Mouse (Mus musculus): Measurements from ENCODE around the gene Vmn2r21. TPM values are rescaled to one million over a fixed set of nuclear protein-coding genes. Genes with fewer than 3 reads are reported as not detected.

Gene Vmn2r21
- not detected for polyA plus RNA-seq (2014; fragmentation: Illumina TruSeq; extraction: RNeasy Lipid Tissue Mini Kit (QIAGEN cat#74804); ENCODE audit: low read depth, low replicate concordance)

GRCm38 (mm10) chr6:123533306-123533705 lies at the start of gene Vmn2r21:
Vmn2r21 (minus strand) TSS chr6:123533406.

Other genes with a start within 250 kb of the Vmn2r21 start
- not detected for gene Clec4e, start 243.5 kb downstream of the Vmn2r21 start, polyA plus RNA-seq (2014; fragmentation: Illumina TruSeq; extraction: RNeasy Lipid Tissue Mini Kit (QIAGEN cat#74804); ENCODE audit: low read depth, low replicate concordance)
- 0.31 TPM for gene Vmn2r19, start 225.1 kb downstream of the Vmn2r21 start, polyA plus RNA-seq (2014; fragmentation: Illumina TruSeq; extraction: RNeasy Lipid Tissue Mini Kit (QIAGEN cat#74804); ENCODE audit: low read depth, low replicate concordance)
- 0.01 TPM for gene Vmn2r20, start 115.3 kb downstream of the Vmn2r21 start, polyA plus RNA-seq (2014; fragmentation: Illumina TruSeq; extraction: RNeasy Lipid Tissue Mini Kit (QIAGEN cat#74804); ENCODE audit: low read depth, low replicate concordance)
- gene Vmn2r22, start 117.3 kb upstream of the Vmn2r21 start, polyA plus RNA-seq (2014; fragmentation: Illumina TruSeq; extraction: RNeasy Lipid Tissue Mini Kit (QIAGEN cat#74804); ENCODE audit: low read depth, low replicate concordance): not detected
- not detected for gene Vmn2r23, start 169.3 kb upstream of the Vmn2r21 start, polyA plus RNA-seq (2014; fragmentation: Illumina TruSeq; extraction: RNeasy Lipid Tissue Mini Kit (QIAGEN cat#74804); ENCODE audit: low read depth, low replicate concordance)
- gene Vmn2r24, start 245.5 kb upstream of the Vmn2r21 start, polyA plus RNA-seq (2014; fragmentation: Illumina TruSeq; extraction: RNeasy Lipid Tissue Mini Kit (QIAGEN cat#74804); ENCODE audit: low read depth, low replicate concordance): 0.03 TPM